In genomic region chr3:96065147-96065546, GRCm38 (mm10) we compare ENCODE assay signal across 16 mouse cellular contexts. TPM values are rescaled to one million over a fixed set of nuclear protein-coding genes. Genes with fewer than 3 reads are reported as not detected.
DNase-seq lines count a peak whose midpoint lies in the region; ATAC-seq and TF ChIP-seq lines count a peak whose summit lies in the region.
"Had no signal": no experiment of that assay in that cellular context is flagged by ENCODE, and none has a peak within 500 bp of the region (broad histone marks: within the 10 kb centered on the region; RNA-seq: fewer than 3 reads in every experiment).

No protein-coding gene starts in this region.

- TF ChIP-seq RAD21 in MEL (IDR thresholded peaks at IDR 0.05; ENCODE audit: low read depth, low read length): no peak

- H3K4me3 ChIP-seq in layer of hippocampus, adult 2 months: peak overlapping the region; percentile 56
- peak overlapping the region; percentile 56 to 68 for H3K4me3 ChIP-seq in MEL (ENCODE audit: control insufficient read depth in 1 of 2, insufficient read depth in 1 of 2, low read depth in 2 of 2, low read length in 2 of 2)
- peak overlapping the region; percentile 25; the same call in 1 of the 2 replicates for H3K4me3 ChIP-seq in embryonic facial prominence, embryonic 14.5 days (ENCODE audit: low read depth, low read length)
- H3K4me3 ChIP-seq: forebrain, embryonic 10.5 days; liver, embryonic 15.5 days had no signal

- TF ChIP-seq EP300 in MEL (IDR thresholded peaks at IDR 0.05; ENCODE audit: low read depth in 1 of 2, low read length in 2 of 2): no peak

- 23% methylated on average over 4 of the region's 4 CpGs for WGBS in embryonic facial prominence, embryonic 14.5 days

- no peak for TF ChIP-seq CTCF in layer of hippocampus, adult 2 months (conservative IDR thresholded peaks at IDR 0.05)
- TF ChIP-seq CTCF in MEL (IDR thresholded peaks at IDR 0.05 in 2 of 3, conservative IDR thresholded peaks at IDR 0.05 in 1 of 3; ENCODE audit: control insufficient read depth in 1 of 3, insufficient read depth in 1 of 3, low read depth in 2 of 3, low read length in 3 of 3, poor library complexity in 1 of 3, severe bottlenecking in 1 of 3): no peak

- H3K27ac ChIP-seq in layer of hippocampus, adult 2 months: peak overlapping the region; percentile 72; the same call in 1 of the 2 replicates
- peak overlapping the region; percentile 35; the same call in 1 of the 2 replicates for H3K27ac ChIP-seq in MEL (ENCODE audit: control insufficient read depth, low read depth, low read length)
- H3K27ac ChIP-seq in embryonic facial prominence, embryonic 14.5 days (replicated peaks; ENCODE audit: low read depth, low read length): 0 out of 2 replicates have a peak overlapping the region, but pooled peaks have one; percentile 25
- H3K27ac ChIP-seq: embryonic facial prominence, embryonic 12.5 days; forebrain, embryonic 10.5 days; hindbrain, postnatal 0 days; liver, embryonic 15.5 days; midbrain, embryonic 10.5 days had no signal

- peak in 1 of 2 experiments; percentile 27; a peak in 1 of 4 replicates for TF ChIP-seq POLR2A in MEL (IDR thresholded peaks at IDR 0.05; ENCODE audit: control insufficient read depth in 1 of 2, insufficient read depth in 1 of 2, low read depth in 1 of 2, low read length in 2 of 2, poor library complexity in 1 of 2)

- peaks cover 0 to 23% of the 10 kb centered on the region in 2 experiments; a peak in 2 of 4 replicates for H3K36me3 ChIP-seq in MEL (ENCODE audit: control insufficient read depth in 1 of 2, insufficient read depth in 2 of 2, low read length in 2 of 2)
- H3K36me3 ChIP-seq in embryonic facial prominence, embryonic 14.5 days (ENCODE audit: control insufficient read depth, insufficient read depth, low read length): no peaks in the 10 kb centered on the region
- H3K36me3 ChIP-seq: embryonic facial prominence, embryonic 12.5 days; forebrain, embryonic 10.5 days; liver, embryonic 15.5 days; midbrain, embryonic 10.5 days had no signal

- no peaks in the 10 kb centered on the region for H3K9me3 ChIP-seq in MEL (replicated peaks; ENCODE audit: insufficient read depth, low read length)
- no peaks in the 10 kb centered on the region for H3K9me3 ChIP-seq in embryonic facial prominence, embryonic 14.5 days (ENCODE audit: control insufficient read depth, low read length)
- H3K9me3 ChIP-seq: embryonic facial prominence, embryonic 12.5 days; forebrain, embryonic 10.5 days; liver, embryonic 15.5 days; midbrain, embryonic 10.5 days had no signal

- H3K27me3 ChIP-seq in MEL (ENCODE audit: control insufficient read depth in 1 of 2, insufficient read depth in 2 of 2, low read length in 2 of 2): no peaks in the 10 kb centered on the region
- no peaks in the 10 kb centered on the region for H3K27me3 ChIP-seq in embryonic facial prominence, embryonic 14.5 days (replicated peaks; ENCODE audit: control insufficient read depth, insufficient read depth, low read length)
- H3K27me3 ChIP-seq: embryonic facial prominence, embryonic 12.5 days had no signal

- H3K79me2 ChIP-seq in MEL (ENCODE audit: control insufficient read depth, insufficient read depth, low read length, poor library complexity): no peaks in the 10 kb centered on the region

- H3K9ac ChIP-seq in MEL (ENCODE audit: control insufficient read depth, low read depth, low read length, poor library complexity, severe bottlenecking): peak overlapping the region; percentile 55
- H3K9ac ChIP-seq in embryonic facial prominence, embryonic 14.5 days (ENCODE audit: low read depth, low read length): no peak overlapping the region
- H3K9ac ChIP-seq: embryonic facial prominence, embryonic 12.5 days; liver, embryonic 15.5 days had no signal

- peak overlapping the region; percentile 45; the same call in 1 of the 2 replicates for H3K4me2 ChIP-seq in embryonic facial prominence, embryonic 14.5 days (ENCODE audit: low read depth, low read length)

- ATAC-seq in embryonic facial prominence, embryonic 14.5 days (ENCODE audit: low read depth): no peak

- DNase-seq in heart, adult 11 months: peak; percentile 78
- DNase-seq in heart, postnatal 14 days: no peak
- DNase-seq in layer of hippocampus, adult 2 months (ENCODE audit: low spot score in 2 of 2): no peak
- no peak for DNase-seq in layer of hippocampus, adult 9-10 months (ENCODE audit: low spot score)
- peak; percentile 82 for DNase-seq in MEL (ENCODE audit: low read depth, low spot score)
- DNase-seq in embryonic facial prominence, embryonic 14.5 days (ENCODE audit: low spot score): no peak
- DNase-seq in cerebellum, adult 11-12 months: no peak
- no peak for DNase-seq in B cell, adult 2 months
- DNase-seq: cerebellum, postnatal 10 days; gastrocnemius, postnatal 10 days; right cerebral cortex, postnatal 4 days had no signal

- peaks cover 9 to 22% of the 10 kb centered on the region in 2 experiments for H3K4me1 ChIP-seq in MEL (ENCODE audit: control insufficient read depth in 1 of 2, insufficient read depth in 2 of 2, low read length in 2 of 2)
- H3K4me1 ChIP-seq in embryonic facial prominence, embryonic 14.5 days (ENCODE audit: control insufficient read depth, insufficient read depth, low read length): no peaks in the 10 kb centered on the region
- H3K4me1 ChIP-seq: embryonic facial prominence, embryonic 12.5 days; liver, embryonic 15.5 days; midbrain, embryonic 10.5 days had no signal

- intact Hi-C loops in heart, postnatal 14 days (cut with DNase I): loop anchor here (5.0 kb wide), 1 partner anchor 147 kb away; no protein-coding TSS in a partner anchor

TF ChIP-seq in MEL, 35 proteins besides CTCF, POLR2A, EP300 and RAD21:
- TF ChIP-seq TBP (IDR thresholded peaks at IDR 0.05; ENCODE audit: low read depth, low read length) (peak; percentile 100), MYC (IDR thresholded peaks at IDR 0.05; ENCODE audit: low read depth, low read length) (no peak), MXI1 (IDR thresholded peaks at IDR 0.05; ENCODE audit: low read depth, low read length) (peak; percentile 56), MAX (IDR thresholded peaks at IDR 0.05; ENCODE audit: low read length) (no peak), ZMIZ1 (IDR thresholded peaks at IDR 0.05; ENCODE audit: low read depth, low read length) (peak; percentile 54; the same call in 1 of the 2 replicates)
TF ChIP-seq in MEL: peak in this region for 3.

RNA-seq across cellular contexts. Expression of gene Vps45, which starts 6.9 kb away (rescaled TPM):
- total RNA-seq in heart, postnatal 14 days (2021): 10 to 100 TPM; 27.7 to 29.7 TPM
- total RNA-seq in layer of hippocampus, adult 2 months (2021): 10 to 100 TPM; 45.5 to 48.3 TPM
- 24.4 and 28.9 TPM in 2 replicates for total RNA-seq in MEL (2012; rRNA removed)
- 10 to 100 TPM; 20.6 to 92.0 TPM for polyA plus RNA-seq in MEL (2012; ENCODE audit: insufficient read depth in 1 of 2, insufficient read length in 2 of 2, low read depth in 1 of 2, low replicate concordance in 2 of 2, missing spikeins in 1 of 2)
- polyA plus RNA-seq in embryonic facial prominence, embryonic 14.5 days (2014; fragmentation: Nextera tagmentation; extraction: Ambion mirVana): 24.4 and 25.7 TPM in 2 replicates

RNA-seq across cellular contexts. Expression of gene Otud7b, which starts 39.2 kb away (rescaled TPM):
- total RNA-seq in heart, postnatal 14 days (2021): 10 to 100 TPM; 49.4 to 54.4 TPM
- total RNA-seq in layer of hippocampus, adult 2 months (2021): 10 to 100 TPM; 30.1 to 33.4 TPM
- total RNA-seq in MEL (2012; rRNA removed): 25.8 and 27.5 TPM in 2 replicates
- 10 to 100 TPM; 17.9 to 24.4 TPM for polyA plus RNA-seq in MEL (2012; ENCODE audit: insufficient read depth in 1 of 2, insufficient read length in 2 of 2, low read depth in 1 of 2, low replicate concordance in 2 of 2, missing spikeins in 1 of 2)
- polyA plus RNA-seq in embryonic facial prominence, embryonic 14.5 days (2014; fragmentation: Nextera tagmentation; extraction: Ambion mirVana): 17.6 and 20.0 TPM in 2 replicates

Comparison
In these comparisons a context has a peak if more than half of its experiments do, and no peak if none do; other contexts are left out.
1. DNase-seq: peak in heart, adult 11 months (single experiment) and MEL (single experiment); none in heart, postnatal 14 days (0 of 2), layer of hippocampus, adult 2 months (0 of 2), layer of hippocampus, adult 9-10 months (single experiment), embryonic facial prominence, embryonic 14.5 days (single experiment), cerebellum, adult 11-12 months (single experiment) and B cell, adult 2 months (0 of 2).
2. Peak in every context shown above with its lines, with median percentiles within 50 percentile points of each other: H3K27ac ChIP-seq and H3K4me3 ChIP-seq.